Mouse (Mus musculus) cerebellum, adult 18-20 months (tissue): Measurements from ENCODE around the gene Ptafr.

ENCODE experiments used
- DNase-seq, 2 experiments: peaks; one replicate each; pipeline ENCODE4 v3.0.0; 2021

Ptafr gene

DNA sequence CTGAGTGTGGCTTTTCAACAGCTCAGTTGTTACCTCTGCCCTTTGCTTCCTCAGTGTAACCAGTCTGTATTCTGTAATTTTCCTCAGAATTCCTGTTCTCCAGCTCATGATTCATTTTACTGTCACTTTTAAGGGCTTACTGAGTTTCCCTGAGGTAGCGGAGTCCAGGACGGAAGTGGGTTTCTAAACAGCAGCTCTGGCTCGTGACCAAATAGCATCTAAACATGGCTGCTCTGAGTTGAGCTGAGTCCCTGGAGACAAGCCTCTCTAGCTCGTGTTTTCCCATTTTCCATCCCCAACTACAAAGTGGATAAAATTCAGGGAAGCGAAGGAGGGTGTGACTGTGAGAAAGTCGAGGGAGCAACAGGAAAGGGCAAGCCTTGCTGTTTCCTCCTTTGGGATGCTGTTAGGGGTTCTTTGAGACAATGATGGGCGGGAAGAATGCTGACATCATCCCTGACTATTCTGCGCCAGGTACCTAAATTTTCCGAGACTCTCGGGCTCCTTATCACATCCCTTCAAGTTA is 55.0 kb downstream of the Ptafr start:
- no peak for DNase-seq

DNA sequence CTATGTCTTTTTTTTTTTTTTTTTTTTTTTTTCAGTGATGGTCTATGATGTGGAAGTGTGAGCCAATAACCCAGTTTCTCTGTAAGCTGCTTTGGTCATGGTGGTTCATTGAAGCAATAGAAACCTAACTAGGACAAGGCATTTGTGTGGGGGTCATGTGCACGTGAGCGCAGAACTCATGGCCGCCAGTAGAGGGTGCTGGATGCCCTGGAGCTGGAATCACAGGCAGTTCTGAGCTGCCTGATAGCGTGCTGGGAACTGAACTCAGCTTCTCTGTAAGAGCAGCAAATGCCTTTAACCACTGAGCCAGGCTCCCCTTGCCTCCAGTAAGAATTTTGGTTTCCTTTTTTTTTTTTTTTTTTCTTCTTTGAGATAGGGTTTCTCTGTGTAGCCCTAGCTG is 56.3 kb downstream of the Ptafr start:
- DNase-seq = no peak

DNA sequence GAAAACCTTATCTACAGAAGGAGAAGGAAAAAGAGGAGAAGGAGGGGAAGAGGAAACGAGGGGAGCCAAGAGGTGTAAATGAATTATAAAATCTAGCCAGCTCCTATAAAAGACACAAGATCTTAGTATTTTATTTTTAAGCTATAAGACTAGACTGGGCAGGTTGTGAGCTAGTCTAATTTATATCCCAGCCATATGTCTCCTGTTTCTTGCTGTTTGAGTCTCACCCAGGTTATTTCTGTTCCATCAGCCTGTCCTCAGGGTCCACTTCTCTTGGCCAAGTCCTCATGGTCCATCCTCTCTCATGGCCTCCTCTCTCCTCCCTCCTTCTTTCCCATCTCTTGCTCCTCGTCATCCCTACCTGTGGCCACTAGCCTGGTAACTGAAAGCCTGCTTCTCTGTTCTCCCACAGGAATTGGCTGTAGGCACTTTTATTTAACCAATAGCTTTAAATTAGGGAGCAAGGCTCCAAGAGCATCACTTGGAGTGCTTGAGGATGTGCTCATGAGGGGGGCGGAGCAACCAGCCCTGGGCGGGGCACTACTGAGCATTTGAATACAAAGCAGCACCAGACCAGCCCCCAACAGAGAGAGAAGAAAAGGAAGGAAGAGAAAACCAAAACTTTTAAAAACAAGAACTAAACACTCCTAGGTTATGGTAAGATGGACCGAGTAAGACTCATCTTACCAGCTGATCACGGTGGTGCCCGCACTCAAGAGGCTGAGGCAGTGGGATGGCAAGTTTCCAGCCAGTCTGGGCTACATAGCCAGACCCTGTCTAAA is 57.6 kb downstream of the Ptafr start:
- DNase-seq = no peak

DNA sequence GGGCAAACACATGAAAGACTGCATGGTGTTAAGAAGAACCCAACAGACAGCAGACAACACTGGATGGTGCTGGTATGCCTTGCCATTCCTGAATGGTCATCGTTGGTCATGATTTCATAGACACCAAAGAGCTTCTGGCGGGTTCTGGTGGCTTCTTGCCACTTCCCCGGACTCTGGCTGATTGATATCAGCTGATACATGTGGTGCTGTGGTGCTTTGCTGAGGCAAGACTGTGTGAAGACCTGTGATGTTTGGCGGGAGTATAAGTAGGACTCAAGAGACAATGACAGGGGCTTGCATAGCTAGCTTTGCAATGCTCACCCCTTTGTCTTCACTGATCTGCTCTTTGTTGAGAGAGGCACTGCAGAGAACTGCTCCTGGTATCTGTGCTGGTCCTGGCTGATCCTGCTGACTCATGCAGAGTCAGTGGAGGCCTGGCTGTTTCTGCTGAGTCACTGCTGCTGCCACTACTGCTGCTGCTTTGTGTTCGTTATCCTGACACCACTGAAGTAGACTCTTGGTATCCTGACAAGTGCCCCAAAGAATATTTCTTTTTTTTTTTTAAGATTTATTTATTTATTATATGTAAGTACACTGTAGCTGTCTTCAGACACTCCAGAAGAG is 60.3 kb downstream of the Ptafr start:
- DNase-seq = no peak

DNA sequence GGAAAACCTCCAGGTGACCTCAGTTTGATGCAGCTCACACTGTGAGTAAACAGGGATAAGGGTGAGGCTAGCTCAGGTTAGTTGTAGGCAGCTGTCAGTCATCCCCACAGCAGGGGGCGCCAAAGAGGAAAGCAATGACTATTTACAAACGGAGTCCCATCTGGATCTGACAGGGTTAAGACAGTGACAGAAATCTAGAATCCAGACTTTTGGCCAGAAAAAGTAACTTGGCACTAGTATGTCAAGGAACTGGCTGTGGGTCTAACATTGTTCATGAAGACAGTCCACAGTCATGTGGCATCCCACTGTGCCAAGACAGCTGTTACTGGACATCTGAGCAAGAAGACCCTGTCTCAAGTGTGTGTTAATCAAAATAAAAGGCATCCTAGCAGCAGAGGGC is 65.0 kb downstream of the Ptafr start:
- no peak for DNase-seq
